Mouse (Mus musculus): ENCODE data around the gene Fbxo47. TPM values are rescaled to one million over a fixed set of nuclear protein-coding genes. Genes with fewer than 3 reads are reported as not detected.

The Fbxo47 gene
- polyA plus RNA-seq, 1 experiment from 2014 or later, result 0.63 TPM

GRCm38 (mm10) chr11:97907935-97908334, 24.0 kb upstream of the Fbxo47 start:
- Histone ChIP-seq H3K9me3 (ENCODE audit: control insufficient read depth, low read length) (no peaks in the 10 kb centered on the region), H3K4me2 (ENCODE audit: low read length) (no peak overlapping the region), H3K36me3 (ENCODE audit: control insufficient read depth, insufficient read depth) (no peaks in the 10 kb centered on the region), H3K27ac (ENCODE audit: low read length) (no peak overlapping the region), H3K9ac (replicated peaks; ENCODE audit: low read depth, low read length) (no peak overlapping the region), H3K4me1 (replicated peaks; ENCODE audit: control insufficient read depth, insufficient read depth, low read length) (no peaks in the 10 kb centered on the region), H3K27me3 (replicated peaks; ENCODE audit: control insufficient read depth, insufficient read depth, low read length) (no peaks in the 10 kb centered on the region), H3K4me3 (replicated peaks; ENCODE audit: low read length) (no peak overlapping the region)
- no peak for ATAC-seq
- 83% methylated on average over 5 of the region's 5 CpGs for WGBS

GRCm38 (mm10) chr11:97906905-97907304, 23.0 kb upstream of the Fbxo47 start:
- no peak overlapping the region for H3K27ac ChIP-seq (ENCODE audit: low read length)
- no peaks in the 10 kb centered on the region for H3K4me1 ChIP-seq (replicated peaks; ENCODE audit: control insufficient read depth, insufficient read depth, low read length)
- no peak overlapping the region for H3K9ac ChIP-seq (replicated peaks; ENCODE audit: low read depth, low read length)
- no peaks in the 10 kb centered on the region for H3K27me3 ChIP-seq (replicated peaks; ENCODE audit: control insufficient read depth, insufficient read depth, low read length)
- no peaks in the 10 kb centered on the region for H3K36me3 ChIP-seq (ENCODE audit: control insufficient read depth, insufficient read depth)
- WGBS, result 91% methylated on average over 9 of the region's 9 CpGs
- H3K4me3 ChIP-seq (replicated peaks; ENCODE audit: low read length), result no peak overlapping the region
- no peak overlapping the region for H3K4me2 ChIP-seq (ENCODE audit: low read length)
- no peaks in the 10 kb centered on the region for H3K9me3 ChIP-seq (ENCODE audit: control insufficient read depth, low read length)
- no peak for ATAC-seq

- Histone ChIP-seq H3K4me3 (replicated peaks; ENCODE audit: low read length) (no peak overlapping the region), H3K36me3 (ENCODE audit: control insufficient read depth, insufficient read depth) (no peaks in the 10 kb centered on the region), H3K9ac (replicated peaks; ENCODE audit: low read depth, low read length) (no peak overlapping the region), H3K4me1 (replicated peaks; ENCODE audit: control insufficient read depth, insufficient read depth, low read length) (no peaks in the 10 kb centered on the region), H3K9me3 (ENCODE audit: control insufficient read depth, low read length) (no peaks in the 10 kb centered on the region), H3K27me3 (replicated peaks; ENCODE audit: control insufficient read depth, insufficient read depth, low read length) (no peaks in the 10 kb centered on the region), H3K4me2 (ENCODE audit: low read length) (no peak overlapping the region), H3K27ac (ENCODE audit: low read length) (no peak overlapping the region)
- no peak for ATAC-seq
- WGBS, result 65% methylated on average over 2 of the region's 2 CpGs
Observed at GRCm38 (mm10) chr11:97905941-97906340, 22.0 kb upstream of the Fbxo47 start.

- H3K27me3 ChIP-seq (replicated peaks; ENCODE audit: control insufficient read depth, insufficient read depth, low read length), result no peaks in the 10 kb centered on the region
- H3K9me3 ChIP-seq (ENCODE audit: control insufficient read depth, low read length), result no peaks in the 10 kb centered on the region
- H3K4me2 ChIP-seq (ENCODE audit: low read length), result no peak overlapping the region
- no peaks in the 10 kb centered on the region for H3K4me1 ChIP-seq (replicated peaks; ENCODE audit: control insufficient read depth, insufficient read depth, low read length)
- no peaks in the 10 kb centered on the region for H3K36me3 ChIP-seq (ENCODE audit: control insufficient read depth, insufficient read depth)
- no peak overlapping the region for H3K27ac ChIP-seq (ENCODE audit: low read length)
- no peak overlapping the region for H3K9ac ChIP-seq (replicated peaks; ENCODE audit: low read depth, low read length)
- H3K4me3 ChIP-seq (replicated peaks; ENCODE audit: low read length), result no peak overlapping the region
- 96% methylated on average over 2 of the region's 2 CpGs for WGBS
- no peak for ATAC-seq
Observed at GRCm38 (mm10) chr11:97905540-97905939, 21.6 kb upstream of the Fbxo47 start.

GRCm38 (mm10) chr11:97904801-97905200, 20.8 kb upstream of the Fbxo47 start:
- Histone ChIP-seq H3K9me3 (ENCODE audit: control insufficient read depth, low read length) (no peaks in the 10 kb centered on the region), H3K27ac (ENCODE audit: low read length) (no peak overlapping the region), H3K27me3 (replicated peaks; ENCODE audit: control insufficient read depth, insufficient read depth, low read length) (no peaks in the 10 kb centered on the region), H3K9ac (replicated peaks; ENCODE audit: low read depth, low read length) (no peak overlapping the region), H3K4me1 (replicated peaks; ENCODE audit: control insufficient read depth, insufficient read depth, low read length) (no peaks in the 10 kb centered on the region), H3K36me3 (ENCODE audit: control insufficient read depth, insufficient read depth) (no peaks in the 10 kb centered on the region), H3K4me3 (replicated peaks; ENCODE audit: low read length) (no peak overlapping the region), H3K4me2 (ENCODE audit: low read length) (no peak overlapping the region)
- WGBS, result 93% methylated on average over 13 of the region's 13 CpGs
- ATAC-seq, result no peak

- H3K27ac ChIP-seq (ENCODE audit: low read length), result no peak overlapping the region
- no peak overlapping the region for H3K4me3 ChIP-seq (replicated peaks; ENCODE audit: low read length)
- no peak overlapping the region for H3K9ac ChIP-seq (replicated peaks; ENCODE audit: low read depth, low read length)
- H3K9me3 ChIP-seq (ENCODE audit: control insufficient read depth, low read length), result no peaks in the 10 kb centered on the region
- H3K36me3 ChIP-seq (ENCODE audit: control insufficient read depth, insufficient read depth), result no peaks in the 10 kb centered on the region
- no peaks in the 10 kb centered on the region for H3K4me1 ChIP-seq (replicated peaks; ENCODE audit: control insufficient read depth, insufficient read depth, low read length)
- no peak overlapping the region for H3K4me2 ChIP-seq (ENCODE audit: low read length)
- no peak for ATAC-seq
- 85% methylated on average over 6 of the region's 6 CpGs for WGBS
- H3K27me3 ChIP-seq (replicated peaks; ENCODE audit: control insufficient read depth, insufficient read depth, low read length), result no peaks in the 10 kb centered on the region
Observed at GRCm38 (mm10) chr11:97901806-97902205, 17.9 kb upstream of the Fbxo47 start.

GRCm38 (mm10) chr11:97899822-97900221, 15.9 kb upstream of the Fbxo47 start:
- WGBS, result 2% methylated on average over 2 of the region's 2 CpGs
- Histone ChIP-seq H3K9ac (replicated peaks; ENCODE audit: low read depth, low read length) (no peak overlapping the region), H3K4me2 (ENCODE audit: low read length) (no peak overlapping the region), H3K9me3 (ENCODE audit: control insufficient read depth, low read length) (no peaks in the 10 kb centered on the region), H3K36me3 (ENCODE audit: control insufficient read depth, insufficient read depth) (no peaks in the 10 kb centered on the region), H3K27ac (ENCODE audit: low read length) (no peak overlapping the region), H3K4me3 (replicated peaks; ENCODE audit: low read length) (no peak overlapping the region), H3K27me3 (replicated peaks; ENCODE audit: control insufficient read depth, insufficient read depth, low read length) (no peaks in the 10 kb centered on the region), H3K4me1 (replicated peaks; ENCODE audit: control insufficient read depth, insufficient read depth, low read length) (no peaks in the 10 kb centered on the region)
- ATAC-seq, result peak; percentile 54; the same call in 1 of the 2 replicates

GRCm38 (mm10) chr11:97897568-97898185, 13.7 kb upstream of the Fbxo47 start:
- no peaks in the 10 kb centered on the region for H3K36me3 ChIP-seq (ENCODE audit: control insufficient read depth, insufficient read depth)
- no peak overlapping the region for H3K9ac ChIP-seq (replicated peaks; ENCODE audit: low read depth, low read length)
- no peak for ATAC-seq
- 83% methylated on average over 3 of the region's 3 CpGs for WGBS
- no peaks in the 10 kb centered on the region for H3K27me3 ChIP-seq (replicated peaks; ENCODE audit: control insufficient read depth, insufficient read depth, low read length)
- no peak overlapping the region for H3K27ac ChIP-seq (ENCODE audit: low read length)
- no peak overlapping the region for H3K4me2 ChIP-seq (ENCODE audit: low read length)
- no peaks in the 10 kb centered on the region for H3K9me3 ChIP-seq (ENCODE audit: control insufficient read depth, low read length)
- H3K4me3 ChIP-seq (replicated peaks; ENCODE audit: low read length), result no peak overlapping the region
- no peaks in the 10 kb centered on the region for H3K4me1 ChIP-seq (replicated peaks; ENCODE audit: control insufficient read depth, insufficient read depth, low read length)

- no peaks in the 10 kb centered on the region for H3K9me3 ChIP-seq (ENCODE audit: control insufficient read depth, low read length)
Observed at GRCm38 (mm10) chr11:97896655-97897054, 12.7 kb upstream of the Fbxo47 start.

GRCm38 (mm10) chr11:97891821-97892220, 7.9 kb upstream of the Fbxo47 start:
- WGBS, result 81% methylated on average over 5 of the region's 5 CpGs
- Histone ChIP-seq H3K27ac (ENCODE audit: low read length) (no peak overlapping the region), H3K4me2 (ENCODE audit: low read length) (no peak overlapping the region), H3K4me3 (replicated peaks; ENCODE audit: low read length) (no peak overlapping the region), H3K9me3 (ENCODE audit: control insufficient read depth, low read length) (no peaks in the 10 kb centered on the region), H3K27me3 (replicated peaks; ENCODE audit: control insufficient read depth, insufficient read depth, low read length) (no peaks in the 10 kb centered on the region), H3K4me1 (replicated peaks; ENCODE audit: control insufficient read depth, insufficient read depth, low read length) (no peaks in the 10 kb centered on the region), H3K36me3 (ENCODE audit: control insufficient read depth, insufficient read depth) (no peaks in the 10 kb centered on the region), H3K9ac (replicated peaks; ENCODE audit: low read depth, low read length) (no peak overlapping the region)
- no peak for ATAC-seq

More at GRCm38 (mm10) chr11:97896655-97897054, 12.7 kb upstream of the Fbxo47 start:
- Histone ChIP-seq H3K4me1 (replicated peaks; ENCODE audit: control insufficient read depth, insufficient read depth, low read length) (no peaks in the 10 kb centered on the region), H3K27ac (ENCODE audit: low read length) (no peak overlapping the region), H3K36me3 (ENCODE audit: control insufficient read depth, insufficient read depth) (no peaks in the 10 kb centered on the region), H3K4me2 (ENCODE audit: low read length) (no peak overlapping the region), H3K4me3 (replicated peaks; ENCODE audit: low read length) (no peak overlapping the region), H3K9ac (replicated peaks; ENCODE audit: low read depth, low read length) (no peak overlapping the region), H3K27me3 (replicated peaks; ENCODE audit: control insufficient read depth, insufficient read depth, low read length) (no peaks in the 10 kb centered on the region)
- 75% methylated on average over 4 of the region's 4 CpGs for WGBS
- ATAC-seq, result no peak
